Mouse (Mus musculus) forebrain, embryonic 12.5 days (tissue): ENCODE measurements around the gene Clcnka. TPM values are rescaled to one million over a fixed set of nuclear protein-coding genes. Genes with fewer than 3 reads are reported as not detected.

Experiments
- ATAC-seq: fragments of 200-750 bp; cut with Nextera tagmentation; 2 replicates; pipeline ENCODE4 v1.8.0; 2017; ENCODE audit warnings: moderate TSS enrichment; ENCODE audit not compliant: low FRiP score
- H3K27ac ChIP-seq: fragments of 300-500 bp; sonication (generic); 2 replicates; pipeline ENCODE4 v1.5.1; 2016; ENCODE audit warnings: mild to moderate bottlenecking
- H3K27me3 ChIP-seq: fragments of 300-500 bp; sonication (generic); 2 replicates; pipeline ENCODE4 v1.6.1; 2016; ENCODE audit warnings: mild to moderate bottlenecking
- H3K36me3 ChIP-seq: fragments of 300-500 bp; sonication (generic); replicated peaks from 2 replicates; pipeline ENCODE4 v1.6.1; 2016; ENCODE audit warnings: mild to moderate bottlenecking
- H3K4me1 ChIP-seq: fragments of 300-500 bp; sonication (generic); 2 replicates; pipeline ENCODE4 v1.6.1; 2016
- H3K4me2 ChIP-seq: fragments of 300-500 bp; sonication (generic); 2 replicates; pipeline ENCODE4 v1.6.1; 2016; ENCODE audit warnings: mild to moderate bottlenecking, moderate library complexity
- H3K4me3 ChIP-seq: fragments of 300-500 bp; sonication (generic); replicated peaks from 2 replicates; pipeline ENCODE4 v1.5.1; 2016; ENCODE audit warnings: mild to moderate bottlenecking
- H3K9ac ChIP-seq: fragments of 300-500 bp; sonication (generic); 2 replicates; pipeline ENCODE4 v1.6.1; 2016; ENCODE audit warnings: mild to moderate bottlenecking
- H3K9me3 ChIP-seq: fragments of 300-500 bp; sonication (generic); 2 replicates; pipeline ENCODE4 v1.6.1; 2016
- WGBS: fragments of 180-500 bp; shearing (Covaris S2); methylation state at CpG from one replicate; pipeline ENCODE4 v1.1.7; 2016; 5-methylcytosine and 5-hydroxymethylcytosine counted together
- microRNA-seq: library from miRNA; unstranded; fragments of <30 nt; microRNA quantifications from one replicate; pipeline ENCODE4, GENCODE M21; 2017
- polyA plus RNA-seq: library from polyadenylated mRNA; unstranded; fragments of >200 nt; fragmentation: Nextera tagmentation; extraction: Ambion mirVana; gene quantifications from 2 replicates; pipeline ENCODE4 v1.2.1, GENCODE M21; 2016

Clcnka gene
- polyA plus RNA-seq, 1 experiment from 2014 or later, result not detected

DNA sequence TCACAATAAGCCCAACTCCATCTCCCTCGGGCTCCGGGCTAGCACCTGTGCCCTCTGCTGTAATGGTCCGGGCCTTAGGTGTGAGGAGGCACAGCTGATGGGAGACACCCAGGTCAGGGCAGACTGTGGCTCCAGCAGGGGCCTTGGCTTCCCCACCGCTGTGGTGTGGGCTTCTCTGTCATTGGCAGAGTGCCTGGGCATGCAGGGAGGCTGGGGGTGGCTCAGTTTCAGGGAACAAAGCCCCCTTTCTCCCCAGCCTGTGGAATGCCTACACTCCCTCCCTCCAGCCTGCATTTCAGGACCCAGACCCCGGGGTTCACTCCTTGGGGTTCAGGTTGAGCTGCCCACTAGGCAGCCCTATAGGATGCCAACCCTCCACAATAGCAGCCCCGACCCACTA, 62.3 kb downstream of the Clcnka start:
- Histone ChIP-seq H3K9me3 (no peaks in the 10 kb centered on the region), H3K4me3 (no peak overlapping the region), H3K9ac (no peak overlapping the region), H3K27me3 (peaks cover 7% of the 10 kb centered on the region; the same call in 1 of the 2 replicates), H3K4me2 (no peak overlapping the region), H3K36me3 (no peaks in the 10 kb centered on the region), H3K4me1 (peaks cover 51% of the 10 kb centered on the region), H3K27ac (peak overlapping the region; percentile 78)
- 53% methylated on average over 6 of the region's 6 CpGs for WGBS
- ATAC-seq, result no peak

DNA sequence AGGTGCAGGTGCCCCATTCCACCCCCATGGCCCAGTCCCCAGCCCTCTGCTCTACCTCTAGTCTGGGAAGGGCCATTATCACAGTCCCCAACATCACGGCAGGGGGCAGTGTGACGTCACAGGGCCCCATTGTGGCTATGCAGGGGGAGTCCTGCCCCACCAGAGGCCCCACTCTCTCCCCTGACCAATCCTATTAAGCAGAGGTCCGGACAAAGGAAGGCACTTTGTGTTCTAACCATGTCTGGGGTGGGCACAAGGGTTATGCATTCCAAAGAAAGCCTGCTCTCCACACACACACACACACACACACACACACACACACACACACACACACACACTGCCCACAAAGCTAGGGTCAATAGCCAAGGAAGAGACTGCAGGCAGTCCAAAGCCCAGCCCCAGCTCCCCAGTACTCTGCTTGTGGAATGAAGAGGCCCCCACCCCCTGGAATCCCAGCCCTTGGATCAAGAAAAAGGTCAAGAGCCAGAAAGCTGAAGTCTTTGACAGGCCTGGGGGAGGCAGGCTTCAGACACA, 63.2 kb downstream of the Clcnka start:
- peak; percentile 86 for ATAC-seq
- Histone ChIP-seq H3K9ac (peak overlapping the region; percentile 36; the same call in 1 of the 2 replicates), H3K9me3 (no peaks in the 10 kb centered on the region), H3K36me3 (no peaks in the 10 kb centered on the region), H3K4me3 (no peak overlapping the region), H3K27me3 (peaks cover 7% of the 10 kb centered on the region; the same call in 1 of the 2 replicates), H3K27ac (peak overlapping the region; percentile 78), H3K4me2 (peak overlapping the region; percentile 13), H3K4me1 (peaks cover 51% of the 10 kb centered on the region)
- 7% methylated on average over 3 of the region's 3 CpGs for WGBS

DNA sequence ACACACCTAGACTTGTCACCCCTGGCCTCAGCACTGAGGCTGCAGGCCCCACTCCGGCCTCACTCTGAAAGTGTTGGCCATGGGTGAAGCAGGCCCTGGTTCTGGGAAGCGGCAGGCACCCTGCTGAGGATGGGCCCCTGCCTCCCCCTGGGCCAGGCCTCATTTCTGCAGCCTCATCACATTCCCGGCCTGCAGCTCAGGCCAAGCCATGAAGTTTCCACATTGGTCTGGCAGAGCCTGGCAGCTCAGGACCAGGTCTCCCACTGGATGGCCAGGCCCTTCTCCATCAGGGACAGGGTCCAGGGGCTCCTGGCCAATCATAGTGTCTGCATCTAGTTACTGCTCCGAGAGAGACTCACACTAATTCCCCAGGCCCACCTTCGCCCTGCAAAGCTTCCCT, 63.8 kb downstream of the Clcnka start:
- H3K4me1 ChIP-seq, result peaks cover 51% of the 10 kb centered on the region
- H3K9ac ChIP-seq, result peak overlapping the region; percentile 36; the same call in 1 of the 2 replicates
- H3K27ac ChIP-seq, result peak overlapping the region; percentile 78
- peak overlapping the region; percentile 13; the same call in 1 of the 2 replicates for H3K4me2 ChIP-seq
- peaks cover 7% of the 10 kb centered on the region; the same call in 1 of the 2 replicates for H3K27me3 ChIP-seq
- H3K36me3 ChIP-seq, result no peaks in the 10 kb centered on the region
- no peaks in the 10 kb centered on the region for H3K9me3 ChIP-seq
- WGBS, result 44% methylated on average over 5 of the region's 5 CpGs
- H3K4me3 ChIP-seq, result no peak overlapping the region
- no peak for ATAC-seq

Small RNA genes within 50 kb of the gene (microRNA-seq; reads per million reads assigned to microRNA genes)
- gene Gm25690, result not detected

Other genes starting within 250 kb of the Clcnka start
- gene Rsg1, start 184.8 kb downstream of the Clcnka start, polyA plus RNA-seq, result 6.5 and 7.0 TPM in 2 replicates
- 1.9 and 2.6 TPM in 2 replicates for gene Arhgef19, start 159.2 kb downstream of the Clcnka start, polyA plus RNA-seq
- gene Epha2, start 97.5 kb downstream of the Clcnka start, polyA plus RNA-seq, result 1.9 and 2.0 TPM in 2 replicates
- gene Fam131c, start 30.5 kb downstream of the Clcnka start, polyA plus RNA-seq, result 1.00 and 1.1 TPM in 2 replicates
- gene Clcnkb, start 17.3 kb upstream of the Clcnka start, polyA plus RNA-seq, result not detected in 2 replicates
- gene Hspb7, start 22.1 kb upstream of the Clcnka start, polyA plus RNA-seq, result not detected in 2 replicates
- gene Srarp, start 37.4 kb upstream of the Clcnka start, polyA plus RNA-seq, result not detected in 2 replicates
- 58.6 and 61.2 TPM in 2 replicates for gene Zbtb17, start 45.9 kb upstream of the Clcnka start, polyA plus RNA-seq
- gene Spen, start 139.9 kb upstream of the Clcnka start, polyA plus RNA-seq, result 20.3 and 20.9 TPM in 2 replicates
- 17.3 and 19.8 TPM in 2 replicates for gene Fblim1, start 207.4 kb upstream of the Clcnka start, polyA plus RNA-seq
- 0.09 and 0.33 TPM in 2 replicates for gene Tmem82, start 219.9 kb upstream of the Clcnka start, polyA plus RNA-seq
- gene Slc25a34, start 225.1 kb upstream of the Clcnka start, polyA plus RNA-seq, result not detected in 2 replicates